Mouse (Mus musculus) Muller cell, postnatal 12 days (primary cell): Measurements from ENCODE around the gene Atp6v0d1.

ENCODE experiments used
- DNase-seq: peaks from one replicate; pipeline ENCODE4 v3.0.0-alpha.2; 2015; ENCODE audit errors: inconsistent ontology term

Gene Atp6v0d1

GRCm38 (mm10) chr8:105537011-105537677, 28.7 kb downstream of the Atp6v0d1 start:
- DNase-seq, result no peak

- DNase-seq, result no peak
Observed at GRCm38 (mm10) chr8:105536546-105536945, 29.3 kb downstream of the Atp6v0d1 start.

- peak; percentile 47 for DNase-seq
Observed at GRCm38 (mm10) chr8:105533892-105534329, 31.9 kb downstream of the Atp6v0d1 start.

- DNase-seq, result no peak
Observed at GRCm38 (mm10) chr8:105533439-105533838, 32.4 kb downstream of the Atp6v0d1 start.

- peak; percentile 46 for DNase-seq
Observed at GRCm38 (mm10) chr8:105531774-105532173, 34.1 kb downstream of the Atp6v0d1 start.

- no peak for DNase-seq
Observed at GRCm38 (mm10) chr8:105529271-105529670, 36.6 kb downstream of the Atp6v0d1 start.

GRCm38 (mm10) chr8:105528206-105528605, 37.6 kb downstream of the Atp6v0d1 start:
- no peak for DNase-seq

GRCm38 (mm10) chr8:105527110-105527509, 38.7 kb downstream of the Atp6v0d1 start:
- no peak for DNase-seq

- DNase-seq, result no peak
Observed at GRCm38 (mm10) chr8:105522890-105523289, 43.0 kb downstream of the Atp6v0d1 start.

- no peak for DNase-seq
Observed at GRCm38 (mm10) chr8:105521995-105522769, 43.7 kb downstream of the Atp6v0d1 start.

- no peak for DNase-seq
Observed at GRCm38 (mm10) chr8:105521061-105521460, 44.8 kb downstream of the Atp6v0d1 start.

GRCm38 (mm10) chr8:105520521-105520920, 45.3 kb downstream of the Atp6v0d1 start:
- no peak for DNase-seq

- DNase-seq, result no peak
Observed at GRCm38 (mm10) chr8:105519591-105519990, 46.3 kb downstream of the Atp6v0d1 start.

- peak; percentile 63 for DNase-seq
Observed at GRCm38 (mm10) chr8:105518436-105519313, 47.2 kb downstream of the Atp6v0d1 start, which contains the start of gene Hsd11b2. Gene Hsd11b2, plus strand, starts transcription at chr8:105518755.

- DNase-seq, result no peak
Observed at GRCm38 (mm10) chr8:105517346-105517745, 48.5 kb downstream of the Atp6v0d1 start.

- DNase-seq, result peak; percentile 70
Observed at GRCm38 (mm10) chr8:105516018-105516645, 49.7 kb downstream of the Atp6v0d1 start.

- DNase-seq, result peak; percentile 45
Observed at GRCm38 (mm10) chr8:105514656-105515055, 51.2 kb downstream of the Atp6v0d1 start.

GRCm38 (mm10) chr8:105514194-105514593, 51.7 kb downstream of the Atp6v0d1 start:
- no peak for DNase-seq

- no peak for DNase-seq
Observed at GRCm38 (mm10) chr8:105509997-105510735, 55.7 kb downstream of the Atp6v0d1 start.

GRCm38 (mm10) chr8:105508758-105509157, 57.1 kb downstream of the Atp6v0d1 start:
- no peak for DNase-seq

GRCm38 (mm10) chr8:105506977-105507376, 58.9 kb downstream of the Atp6v0d1 start:
- DNase-seq, result no peak
